Mouse (Mus musculus) spleen, adult 12 weeks (tissue): Measurements from ENCODE around the gene Dcun1d5.
A peak's percentile ranks its signal among the peaks of the same experiment; 100 is the strongest.
"Not testable (repeated sequence)": the region's sequence is repeated elsewhere in the genome, so short reads cannot be mapped to it uniquely, and the experiment has no call there.

Source experiments
- DNase-seq: peaks from one replicate; pipeline ENCODE4 v3.0.0; 2022; ENCODE audit warnings: low spot score

Gene Dcun1d5

DNA sequence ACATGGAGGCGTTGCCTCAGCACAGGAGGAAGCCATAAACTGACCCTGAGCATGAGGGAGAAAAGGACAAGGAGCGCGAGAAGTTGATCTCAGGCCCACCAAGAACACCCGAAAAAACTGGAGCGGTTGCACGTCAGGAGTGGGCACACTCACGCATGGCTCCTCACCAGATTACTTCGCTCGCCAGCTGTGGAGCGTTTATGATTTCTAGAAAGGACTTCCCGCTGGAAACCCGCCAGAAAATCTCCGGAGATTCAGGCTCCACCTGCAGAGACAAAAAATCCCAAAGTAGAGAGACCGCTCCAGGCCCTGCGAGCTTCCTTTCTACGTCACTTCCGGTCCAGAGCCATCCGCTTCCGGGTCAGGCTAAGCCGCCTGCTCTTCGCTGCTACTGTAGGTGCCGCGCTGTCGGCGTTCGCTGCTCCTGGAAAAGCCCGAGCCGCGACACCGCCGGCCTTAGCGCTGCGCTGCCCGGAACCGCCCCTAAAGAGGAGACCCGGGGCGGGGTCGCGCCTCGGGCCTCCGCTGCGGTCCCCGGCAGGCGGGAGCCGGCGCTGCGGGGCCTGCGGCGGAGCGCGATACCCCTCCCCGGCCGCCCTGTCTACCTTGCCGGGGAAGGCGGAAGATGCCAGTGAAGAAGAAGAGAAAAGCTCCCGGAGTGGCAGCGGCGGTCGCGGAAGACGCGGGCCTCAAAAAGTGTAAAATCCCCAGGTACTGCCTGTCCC lies at the start of gene Dcun1d5, which contains the start of gene Dync2h1:
Gene Dcun1d5, plus strand, starts transcription at position 349 of the 725 bp plus-strand sequence.
Gene Dync2h1, minus strand, starts transcription at position 275 of the 725 bp plus-strand sequence.
- DNase-seq, result peak; percentile 80

DNA sequence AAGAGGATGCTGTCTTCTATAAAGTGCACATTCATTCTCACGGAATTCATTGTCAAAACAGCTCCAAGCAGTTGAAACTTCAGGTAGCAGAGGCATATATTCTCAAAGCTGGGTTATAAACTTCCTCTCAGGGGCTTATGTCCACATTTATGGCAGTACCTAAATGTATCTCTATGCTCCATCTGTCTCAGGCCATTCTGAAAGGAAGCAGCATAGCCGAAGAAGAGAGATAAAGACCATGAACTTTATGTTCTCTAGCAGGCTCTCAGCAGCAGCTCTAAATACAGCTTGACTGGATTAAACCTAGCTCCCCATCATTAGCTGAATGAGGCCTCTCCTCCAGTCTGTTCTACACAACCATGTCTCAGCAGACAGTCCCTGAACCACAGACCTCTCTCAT lies 29.9 kb upstream of the Dcun1d5 start:
- DNase-seq, result no peak

DNA sequence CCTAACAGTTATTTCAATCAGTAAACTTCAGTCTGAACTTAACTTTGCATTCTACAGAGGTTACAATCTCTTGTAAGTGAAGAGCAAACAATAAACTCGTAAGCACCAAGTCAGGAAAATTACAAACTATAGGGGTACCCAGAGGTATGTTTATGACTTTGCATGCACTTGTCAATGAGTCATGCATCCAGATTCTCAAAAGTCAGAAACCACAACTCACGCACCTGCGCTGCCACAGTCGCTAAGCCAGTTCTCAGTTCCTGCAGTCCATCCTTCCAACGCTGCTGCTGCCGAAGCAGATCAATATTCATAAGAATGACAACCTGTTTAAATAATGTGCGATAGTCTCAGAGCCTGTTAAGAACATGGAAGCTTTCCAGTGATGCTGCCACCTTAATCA lies 25.7 kb upstream of the Dcun1d5 start:
- DNase-seq, result no peak

DNA sequence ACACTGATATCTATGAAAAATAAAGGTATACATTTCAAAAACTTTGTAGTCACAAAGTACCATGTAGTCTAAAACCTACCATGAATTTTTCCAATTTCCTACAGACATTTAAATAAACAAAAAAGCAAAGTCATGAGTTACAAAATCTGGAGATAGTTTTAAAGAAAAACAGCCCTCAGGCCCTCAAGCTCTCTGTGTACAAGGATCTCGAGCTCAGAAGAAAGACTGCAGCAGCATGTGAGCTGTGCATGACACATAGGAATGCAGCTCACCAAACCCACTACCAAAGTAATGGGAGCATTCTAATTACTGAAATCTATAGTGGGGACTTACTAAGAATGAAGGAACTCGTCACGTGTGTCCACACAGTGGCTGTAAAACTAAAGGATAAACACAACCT lies 24.6 kb upstream of the Dcun1d5 start:
- DNase-seq, result no peak

DNA sequence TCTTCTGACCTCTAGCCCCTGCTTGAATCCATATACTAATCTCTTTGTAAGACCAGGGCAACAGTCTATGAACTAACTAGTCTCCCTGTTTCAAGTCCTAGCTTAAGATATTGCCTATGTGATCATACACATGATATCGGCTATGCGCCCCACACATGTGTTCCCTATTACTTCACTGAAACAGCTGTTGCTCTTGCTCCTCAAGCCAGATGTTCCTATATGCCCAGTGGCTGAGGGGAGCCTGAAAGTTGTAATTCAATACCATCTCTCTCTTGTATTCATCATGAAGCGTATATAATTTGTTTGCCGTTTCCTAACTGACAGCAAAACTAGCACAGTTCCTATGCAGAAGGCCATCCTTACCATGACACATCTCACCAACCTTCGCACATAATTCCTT lies 23.6 kb upstream of the Dcun1d5 start:
- no peak for DNase-seq

DNA sequence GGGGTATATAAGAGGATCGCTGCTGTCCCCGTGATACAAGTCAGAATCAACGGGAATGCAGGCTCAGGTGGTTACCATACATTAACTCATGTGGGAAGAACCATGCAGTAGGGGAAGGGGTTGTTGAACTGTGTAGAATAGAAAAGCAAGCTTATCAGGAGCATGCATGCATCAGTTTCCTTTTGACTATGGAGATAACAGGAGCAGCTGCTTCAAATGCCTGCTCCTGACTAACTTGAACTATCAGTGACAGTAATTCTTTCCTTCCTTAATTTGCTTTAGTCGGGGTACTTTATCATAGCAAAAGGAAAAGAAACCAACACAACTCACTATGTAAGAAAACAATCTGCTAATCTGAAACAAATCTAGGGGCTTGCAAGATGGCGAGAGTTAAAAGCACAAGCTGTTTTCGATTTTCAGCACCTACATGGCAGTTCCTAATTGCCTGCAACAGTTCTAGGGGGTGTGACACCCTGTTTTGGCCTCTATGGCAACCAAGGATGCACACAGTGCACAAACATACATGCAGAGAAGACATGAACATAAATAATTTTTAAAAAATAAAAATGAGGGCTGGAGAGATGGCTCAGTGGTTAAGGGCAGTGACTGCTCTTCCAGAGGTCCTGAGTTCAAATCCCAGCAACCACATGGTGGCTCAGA lies 16.9 kb upstream of the Dcun1d5 start:
- no peak for DNase-seq

DNA sequence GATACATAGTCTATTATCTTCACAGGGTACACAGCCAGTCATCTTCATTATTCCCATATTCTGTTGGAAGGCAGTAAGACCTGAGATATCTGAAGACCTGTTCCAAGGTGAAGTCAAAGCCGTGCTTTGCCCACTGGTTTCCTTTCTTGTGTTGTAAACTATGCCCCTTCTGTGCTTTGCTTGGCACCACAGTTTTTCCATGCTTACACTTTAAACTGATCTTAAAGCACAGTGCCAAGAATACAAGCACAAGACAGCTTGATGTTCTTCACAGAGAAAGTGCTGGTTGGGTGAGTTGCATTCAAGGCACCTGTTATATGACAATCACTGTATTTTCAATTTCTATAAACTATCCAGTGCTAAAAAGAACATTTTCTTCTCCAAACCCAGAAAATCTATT lies 10.6 kb upstream of the Dcun1d5 start:
- DNase-seq, result no peak

- peak; percentile 67 for DNase-seq
Observed at GRCm38 (mm10) chr9:7176618-7177610, 7.4 kb upstream of the Dcun1d5 start.

- no peak for DNase-seq
Observed at GRCm38 (mm10) chr9:7184897-7185291, 574 bp downstream of the Dcun1d5 start.

DNA sequence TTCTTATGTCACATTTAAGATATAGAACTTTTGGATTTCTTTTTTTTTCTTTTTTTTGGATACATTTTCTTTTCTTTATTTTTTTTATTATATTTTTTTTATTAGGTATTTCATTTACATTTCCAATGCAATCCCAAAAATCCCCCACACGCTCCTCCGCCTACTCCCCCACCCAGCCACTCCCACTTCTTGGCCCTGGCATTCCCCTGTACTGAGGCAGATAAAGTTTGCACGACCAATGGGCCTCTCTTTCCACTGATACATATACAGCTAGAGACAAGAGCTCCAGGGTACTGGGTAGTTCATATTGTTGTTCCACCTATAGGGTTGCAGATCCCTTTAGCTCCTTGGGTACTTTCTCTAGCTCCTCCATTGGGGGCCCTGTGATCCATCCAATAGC lies 6.4 kb downstream of the Dcun1d5 start:
- not testable (repeated sequence) for DNase-seq

DNA sequence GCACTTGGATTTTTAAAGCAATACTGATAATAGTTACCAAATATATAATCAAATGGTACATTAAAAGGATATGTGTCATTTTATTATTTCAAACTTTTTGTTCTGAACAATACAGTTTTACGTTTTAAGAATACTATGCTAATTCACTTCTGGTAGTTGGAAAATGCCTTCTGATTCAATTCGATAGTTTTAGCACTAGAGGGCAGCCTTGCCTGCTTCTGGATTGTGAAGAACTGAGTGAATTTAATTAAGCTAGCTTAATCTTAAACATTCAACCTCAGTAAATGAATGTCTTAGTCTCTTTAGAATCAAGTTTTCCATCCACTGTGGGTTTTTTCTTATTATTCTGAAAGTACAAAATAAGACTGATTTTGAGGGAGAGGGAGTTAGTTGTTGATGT lies 31.9 kb downstream of the Dcun1d5 start:
- DNase-seq, result no peak

DNA sequence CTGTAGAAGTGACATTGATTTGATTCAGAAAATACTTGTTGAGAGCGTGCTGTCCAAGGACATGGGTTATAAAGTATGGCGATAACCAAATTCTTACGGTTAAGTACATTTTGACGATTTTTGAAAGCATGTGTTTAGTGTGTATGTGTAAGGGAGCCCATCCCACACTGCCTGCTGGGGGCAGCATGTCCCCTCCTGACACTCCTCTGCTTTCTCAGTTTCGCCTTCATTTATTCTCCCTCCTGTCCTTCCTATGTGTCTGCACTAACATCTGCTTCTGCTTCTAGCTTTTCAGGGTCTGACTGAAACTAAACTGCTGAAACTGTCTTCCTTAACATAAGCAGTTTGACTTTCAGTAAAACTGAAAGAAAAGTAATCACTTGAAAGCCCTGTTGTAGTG lies 36.7 kb downstream of the Dcun1d5 start:
- no peak for DNase-seq

DNA sequence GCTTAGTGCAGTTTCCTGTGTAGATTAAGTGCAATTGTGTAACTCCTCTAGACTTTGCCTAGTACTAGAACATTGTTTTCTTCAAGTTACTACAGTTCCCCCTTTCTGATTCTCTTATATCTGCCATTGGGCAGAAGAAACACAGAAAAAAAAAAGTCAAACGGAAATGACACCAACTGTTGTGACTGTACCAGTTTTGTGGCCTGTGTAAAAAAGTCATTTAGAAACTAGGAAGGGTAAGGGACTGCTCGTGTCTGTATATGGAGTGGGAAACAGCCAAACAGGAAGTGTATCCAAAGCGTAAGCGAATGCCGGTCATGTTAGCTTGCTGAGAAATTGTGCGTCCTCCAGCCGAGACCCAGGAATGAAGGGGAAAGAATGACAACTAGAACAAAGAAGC lies 37.1 kb downstream of the Dcun1d5 start:
- DNase-seq, result no peak

DNA sequence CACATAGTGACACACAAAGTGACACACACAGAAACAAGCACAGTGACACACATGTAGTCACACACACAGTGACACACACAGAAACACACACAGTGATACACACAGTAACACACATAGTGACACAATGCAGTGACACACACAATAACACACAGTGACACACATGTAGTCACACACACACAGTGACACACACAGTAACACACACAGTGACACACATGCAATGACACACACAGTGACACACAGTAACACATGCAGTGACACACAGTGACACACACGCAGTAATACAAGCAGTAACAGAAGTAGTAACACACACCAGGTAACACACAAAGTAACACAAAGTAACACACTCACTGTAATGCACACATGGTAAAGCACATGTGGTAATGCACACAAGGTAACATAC lies 54.3 kb downstream of the Dcun1d5 start:
- DNase-seq, result no peak

- no peak for DNase-seq
Observed at GRCm38 (mm10) chr9:7239967-7240366, 55.6 kb downstream of the Dcun1d5 start.

GRCm38 (mm10) chr9:7252797-7253654 lies 68.7 kb downstream of the Dcun1d5 start:
- DNase-seq, result no peak
